Mouse (Mus musculus) stomach, embryonic 16.5 days (tissue): Measurements from ENCODE around the gene Efnb1. TPM values are rescaled to one million over a fixed set of nuclear protein-coding genes. Genes with fewer than 3 reads are reported as not detected.

Experiments
- ATAC-seq: fragments of 200-750 bp; cut with Nextera tagmentation; 2 replicates; pipeline ENCODE4 v1.8.0; 2017; ENCODE audit warnings: moderate number of reproducible peaks, moderate TSS enrichment; ENCODE audit not compliant: insufficient read depth, low FRiP score
- H3K27ac ChIP-seq: fragments of 300-500 bp; sonication (generic); 2 replicates; pipeline ENCODE4 v1.5.1; 2014; ENCODE audit warnings: low read length
- H3K27me3 ChIP-seq: fragments of 300-500 bp; sonication (generic); 2 replicates; pipeline ENCODE4 v1.6.1; 2014; ENCODE audit warnings: low read length, control low read depth, mixed read lengths; ENCODE audit not compliant: control insufficient read depth, insufficient read depth
- H3K36me3 ChIP-seq: fragments of 300-500 bp; sonication (generic); 2 replicates; pipeline ENCODE4 v1.6.1; 2014; ENCODE audit warnings: low read length; ENCODE audit not compliant: control insufficient read depth, insufficient read depth
- H3K4me1 ChIP-seq: fragments of 300-500 bp; sonication (generic); 2 replicates; pipeline ENCODE4 v1.6.1; 2014; ENCODE audit warnings: low read length, control low read depth, mixed read lengths; ENCODE audit not compliant: control insufficient read depth, insufficient read depth
- H3K4me2 ChIP-seq: fragments of 300-500 bp; sonication (generic); 2 replicates; pipeline ENCODE4 v1.6.1; 2014; ENCODE audit warnings: low read depth, low read length, mixed read lengths
- H3K4me3 ChIP-seq: fragments of 300-500 bp; sonication (generic); replicated peaks from 2 replicates; pipeline ENCODE4 v1.5.1; 2014; ENCODE audit warnings: mild to moderate bottlenecking, low read length
- H3K9ac ChIP-seq: fragments of 300-500 bp; sonication (generic); 2 replicates; pipeline ENCODE4 v1.6.1; 2014; ENCODE audit warnings: low read length
- H3K9me3 ChIP-seq: fragments of 300-500 bp; sonication (generic); replicated peaks from 2 replicates; pipeline ENCODE4 v1.6.1; 2016; ENCODE audit warnings: low read length, control low read depth; ENCODE audit not compliant: control insufficient read depth
- WGBS: fragments of 180-500 bp; shearing (Covaris S2); extraction: QIAGEN DNeasy Blood & Tissue Kit; methylation state at CpG from one replicate; pipeline ENCODE4 v1.1.7; 2014; 5-methylcytosine and 5-hydroxymethylcytosine counted together
- polyA plus RNA-seq: library from polyadenylated mRNA; unstranded; fragments of >200 nt; fragmentation: Nextera tagmentation; extraction: Ambion mirVana; gene quantifications from 2 replicates; pipeline ENCODE4 v1.2.1, GENCODE M21; 2015

Efnb1 gene
- polyA plus RNA-seq, 1 experiment from 2014 or later, result 18.9 TPM

DNA sequence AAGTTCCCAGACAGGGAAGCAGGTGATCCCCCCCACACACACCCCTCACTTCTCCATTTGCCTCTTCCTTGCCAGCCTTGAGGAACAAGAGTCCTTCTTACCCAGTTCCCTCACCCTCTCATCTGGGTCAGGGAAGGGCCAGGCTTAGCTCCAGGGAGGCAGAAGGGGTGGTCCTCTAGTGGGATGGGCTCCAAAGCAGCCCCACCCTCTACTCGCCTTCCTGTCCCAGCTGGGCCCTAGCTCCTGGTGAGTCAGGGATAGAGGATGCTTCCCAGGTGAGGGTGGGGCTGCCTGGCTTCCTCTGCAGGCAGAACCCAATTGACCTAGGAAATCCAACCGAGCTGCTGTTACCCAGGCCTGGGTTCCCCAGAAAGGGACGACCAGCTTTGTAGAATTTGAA lies 14.8 kb downstream of the Efnb1 start:
- Histone ChIP-seq H3K9me3 (no peaks in the 10 kb centered on the region), H3K4me2 (no peak overlapping the region), H3K4me1 (0 out of 2 replicates have a peak, but pooled peaks cover 13% of the 10 kb centered on the region), H3K9ac (no peak overlapping the region), H3K4me3 (no peak overlapping the region), H3K27me3 (peaks cover 3% of the 10 kb centered on the region; the same call in 1 of the 2 replicates), H3K27ac (0 out of 2 replicates have a peak overlapping the region, but pooled peaks have one; percentile 62), H3K36me3 (no peaks in the 10 kb centered on the region; the same call in 1 of the 2 replicates)
- ATAC-seq, result no peak
- WGBS, result 53% methylated on average over 3 of the region's 3 CpGs

DNA sequence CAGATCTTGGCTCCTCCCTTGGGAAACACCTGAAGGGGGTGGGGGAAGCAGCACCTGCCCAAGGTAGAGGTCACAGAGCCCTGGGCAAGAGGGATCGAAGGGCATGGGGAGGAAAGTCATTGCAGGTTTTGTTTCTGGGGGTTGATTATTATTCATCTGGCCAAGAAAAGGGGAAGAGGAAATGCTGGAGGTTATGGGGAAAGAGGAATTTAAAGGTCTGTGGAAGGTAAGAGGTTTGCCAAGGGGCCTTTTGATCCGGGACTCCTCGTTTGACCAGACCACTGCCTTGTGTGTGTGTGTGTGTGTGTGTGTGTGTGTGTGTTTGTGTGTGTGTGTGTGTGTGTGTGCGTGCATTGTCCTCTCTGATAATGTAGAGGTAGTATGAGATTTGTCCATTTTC lies 15.5 kb downstream of the Efnb1 start:
- H3K4me2 ChIP-seq, result no peak overlapping the region
- no peak overlapping the region for H3K4me3 ChIP-seq
- H3K9me3 ChIP-seq, result no peaks in the 10 kb centered on the region
- no peaks in the 10 kb centered on the region; the same call in 1 of the 2 replicates for H3K36me3 ChIP-seq
- H3K4me1 ChIP-seq, result 0 out of 2 replicates have a peak, but pooled peaks cover 13% of the 10 kb centered on the region
- no peak overlapping the region for H3K27ac ChIP-seq
- no peak for ATAC-seq
- peaks cover 3% of the 10 kb centered on the region; the same call in 1 of the 2 replicates for H3K27me3 ChIP-seq
- H3K9ac ChIP-seq, result no peak overlapping the region
- 67% methylated on average over 4 of the region's 4 CpGs for WGBS

DNA sequence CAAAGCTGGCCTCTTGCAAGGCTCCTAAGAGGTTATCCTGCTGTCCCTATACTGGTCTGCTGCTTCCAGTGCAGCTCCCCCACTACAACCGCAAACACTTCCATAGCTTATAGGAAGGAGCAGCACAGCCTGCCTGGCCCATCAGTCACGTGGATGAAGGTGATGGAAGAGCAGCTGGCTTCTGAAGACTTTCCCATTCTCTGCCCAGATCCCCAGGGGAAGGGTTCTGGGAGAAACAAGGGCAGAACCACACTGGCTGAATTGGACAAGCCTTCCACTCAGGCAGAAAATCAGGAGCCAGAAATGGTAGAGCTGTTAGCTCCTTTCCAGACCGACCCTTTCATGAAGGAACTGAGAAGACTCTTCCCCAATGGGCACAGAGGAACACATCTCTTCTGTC lies 16.2 kb downstream of the Efnb1 start:
- H3K36me3 ChIP-seq, result no peaks in the 10 kb centered on the region; the same call in 1 of the 2 replicates
- 52% methylated on average over 3 of the region's 3 CpGs for WGBS

DNA sequence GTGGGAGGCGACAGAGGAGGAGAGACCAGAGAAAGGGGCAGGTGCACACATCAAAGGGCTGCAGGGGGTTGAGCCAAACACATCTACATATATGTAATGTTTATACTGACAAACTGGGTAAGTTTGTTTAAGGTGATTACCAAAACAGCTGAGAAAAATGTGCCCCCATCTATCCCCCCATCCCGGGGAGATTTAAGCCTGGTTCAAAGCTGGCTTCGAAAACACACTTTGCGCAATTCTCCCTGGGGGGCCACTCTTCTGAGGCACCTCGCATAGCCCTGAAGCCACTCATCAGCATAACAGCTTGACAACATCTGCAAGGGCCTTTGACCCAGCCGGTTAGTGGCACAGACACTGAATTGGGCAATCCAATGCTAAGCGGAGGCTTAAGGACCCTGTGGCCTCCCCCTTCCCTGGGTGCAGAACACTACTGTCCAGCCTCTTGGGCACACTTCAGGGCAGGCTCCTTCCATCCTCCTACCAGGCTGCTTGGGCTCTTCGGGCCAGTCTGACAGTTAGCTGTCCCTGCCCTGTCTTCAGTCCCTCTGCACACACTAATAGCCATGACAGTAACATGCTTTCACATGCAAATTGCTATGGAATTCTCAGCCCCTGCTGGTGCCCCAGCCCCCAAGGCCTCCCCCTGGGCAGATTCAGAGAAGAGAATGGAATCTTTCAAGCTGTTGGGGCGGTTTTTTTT lies 16.8 kb downstream of the Efnb1 start:
- H3K4me3 ChIP-seq, result no peak overlapping the region
- WGBS, result 42% methylated on average over 9 of the region's 9 CpGs
- H3K27me3 ChIP-seq, result peaks cover 9% of the 10 kb centered on the region; the same call in 1 of the 2 replicates
- H3K4me1 ChIP-seq, result 0 out of 2 replicates have a peak, but pooled peaks cover 13% of the 10 kb centered on the region
- no peaks in the 10 kb centered on the region for H3K9me3 ChIP-seq
- no peak overlapping the region for H3K4me2 ChIP-seq
- no peak overlapping the region for H3K9ac ChIP-seq
- H3K27ac ChIP-seq, result no peak overlapping the region
- H3K36me3 ChIP-seq, result no peaks in the 10 kb centered on the region
- no peak for ATAC-seq

More for the DNA sequence above, 16.2 kb downstream of the Efnb1 start:
- Histone ChIP-seq H3K9ac (no peak overlapping the region), H3K4me1 (0 out of 2 replicates have a peak, but pooled peaks cover 13% of the 10 kb centered on the region), H3K9me3 (no peaks in the 10 kb centered on the region), H3K4me2 (no peak overlapping the region), H3K27me3 (peaks cover 9% of the 10 kb centered on the region; the same call in 1 of the 2 replicates), H3K4me3 (no peak overlapping the region), H3K27ac (no peak overlapping the region)
- no peak for ATAC-seq

DNA sequence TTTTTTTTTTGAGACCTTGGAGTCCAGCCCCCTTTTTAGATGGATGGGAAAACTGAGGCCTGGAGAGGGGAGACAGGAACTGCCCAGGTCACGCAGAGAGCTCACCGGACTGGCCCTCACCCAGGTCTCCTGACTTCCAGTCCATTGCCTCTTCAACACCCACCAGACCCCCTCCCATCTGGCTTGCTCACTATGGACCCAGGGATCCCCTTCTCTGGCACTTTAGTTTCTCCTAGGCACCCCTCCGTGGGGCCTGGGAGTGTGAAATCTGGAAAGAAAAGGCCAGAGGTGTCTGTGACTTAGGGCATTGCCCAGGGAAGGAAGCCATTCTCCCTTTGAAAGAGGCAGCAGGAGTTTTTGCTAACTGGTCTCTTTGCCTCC lies 17.3 kb downstream of the Efnb1 start:
- 52% methylated on average over 3 of the region's 3 CpGs for WGBS
- no peak for ATAC-seq
- no peak overlapping the region for H3K9ac ChIP-seq

DNA sequence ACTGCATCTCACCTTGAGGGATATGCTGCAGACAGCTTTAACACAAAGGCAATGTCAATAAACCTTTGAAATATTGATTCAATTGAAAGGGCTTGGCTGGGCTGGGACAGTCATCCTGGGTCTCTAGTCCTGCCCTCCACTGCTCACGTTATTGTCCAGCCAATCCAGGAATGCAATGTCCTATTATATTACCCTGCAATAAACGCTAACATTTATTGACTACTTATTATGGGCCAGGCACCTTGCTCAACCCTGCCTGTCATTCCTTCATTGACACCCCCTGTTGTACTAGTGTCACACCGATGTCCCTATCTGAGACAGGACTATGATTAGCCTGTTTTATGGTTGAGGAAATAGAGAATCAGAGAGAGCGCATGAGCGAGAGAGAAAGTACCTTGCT lies 18.4 kb downstream of the Efnb1 start:
- no peak overlapping the region for H3K9ac ChIP-seq
- no peak overlapping the region for H3K27ac ChIP-seq
- H3K4me2 ChIP-seq, result no peak overlapping the region
- H3K27me3 ChIP-seq, result peaks cover 9% of the 10 kb centered on the region; the same call in 1 of the 2 replicates
- WGBS, result 79% methylated on average over 5 of the region's 5 CpGs
- no peak for ATAC-seq
- no peaks in the 10 kb centered on the region for H3K36me3 ChIP-seq
- H3K4me3 ChIP-seq, result no peak overlapping the region
- H3K9me3 ChIP-seq, result no peaks in the 10 kb centered on the region
- 0 out of 2 replicates have a peak, but pooled peaks cover 9% of the 10 kb centered on the region for H3K4me1 ChIP-seq

More for the DNA sequence above, 17.3 kb downstream of the Efnb1 start:
- H3K36me3 ChIP-seq, result no peaks in the 10 kb centered on the region
- 0 out of 2 replicates have a peak, but pooled peaks cover 13% of the 10 kb centered on the region for H3K4me1 ChIP-seq
- H3K9me3 ChIP-seq, result no peaks in the 10 kb centered on the region
- H3K4me3 ChIP-seq, result no peak overlapping the region
- no peak overlapping the region for H3K27ac ChIP-seq
- no peak overlapping the region for H3K4me2 ChIP-seq
- H3K27me3 ChIP-seq, result peaks cover 9% of the 10 kb centered on the region; the same call in 1 of the 2 replicates

DNA sequence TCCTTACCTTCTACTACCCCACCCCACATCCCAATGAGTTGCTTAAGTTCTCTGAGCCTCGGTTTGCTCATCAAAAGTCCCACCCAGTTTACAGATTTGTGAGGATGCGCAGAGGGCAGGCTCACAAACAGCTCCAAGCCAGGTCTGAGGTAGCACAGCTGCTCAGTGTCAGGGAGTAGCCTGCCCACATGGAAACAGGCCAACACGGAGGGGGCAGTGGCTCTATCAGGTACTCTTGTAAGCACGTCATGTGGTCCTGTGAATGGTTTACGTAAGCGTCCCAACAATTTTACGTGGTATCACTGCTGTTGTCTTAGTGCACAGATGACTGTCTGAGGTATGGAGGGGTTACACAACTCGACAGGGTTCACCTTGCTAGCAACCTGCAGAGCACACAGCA lies 23.1 kb downstream of the Efnb1 start:
- no peak for ATAC-seq
- no peaks in the 10 kb centered on the region for H3K9me3 ChIP-seq
- peaks cover 22% of the 10 kb centered on the region for H3K27me3 ChIP-seq
- WGBS, result 76% methylated on average over 8 of the region's 8 CpGs
- H3K36me3 ChIP-seq, result no peaks in the 10 kb centered on the region
- H3K27ac ChIP-seq, result no peak overlapping the region
- H3K4me3 ChIP-seq, result no peak overlapping the region
- H3K4me1 ChIP-seq, result no peaks in the 10 kb centered on the region
- no peak overlapping the region for H3K9ac ChIP-seq
- no peak overlapping the region for H3K4me2 ChIP-seq

DNA sequence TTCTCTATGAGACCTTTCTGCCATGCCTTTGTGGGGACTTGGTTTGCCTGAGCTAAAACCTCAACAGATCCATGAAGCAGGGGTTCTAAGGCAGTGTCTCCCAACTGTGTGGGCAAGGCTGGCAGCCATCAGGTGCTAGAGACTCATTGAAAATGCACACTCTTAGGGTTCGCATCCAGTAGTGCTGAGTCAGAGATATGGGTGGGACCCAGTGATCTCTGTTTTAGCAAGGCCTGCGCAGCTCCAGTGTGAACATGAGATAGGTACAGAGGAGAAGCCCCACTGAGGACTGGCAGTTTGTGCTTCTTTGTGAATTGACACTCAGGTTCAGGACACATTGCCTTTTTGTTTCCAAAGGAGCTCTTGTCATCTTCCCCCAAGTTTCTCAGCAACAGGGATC lies 28.2 kb downstream of the Efnb1 start:
- Histone ChIP-seq H3K27me3 (peaks cover 18% of the 10 kb centered on the region), H3K4me3 (no peak overlapping the region), H3K36me3 (no peaks in the 10 kb centered on the region), H3K9me3 (no peaks in the 10 kb centered on the region), H3K4me2 (no peak overlapping the region), H3K4me1 (no peaks in the 10 kb centered on the region), H3K9ac (no peak overlapping the region), H3K27ac (no peak overlapping the region)
- 79% methylated on average over 2 of the region's 2 CpGs for WGBS
- no peak for ATAC-seq

DNA sequence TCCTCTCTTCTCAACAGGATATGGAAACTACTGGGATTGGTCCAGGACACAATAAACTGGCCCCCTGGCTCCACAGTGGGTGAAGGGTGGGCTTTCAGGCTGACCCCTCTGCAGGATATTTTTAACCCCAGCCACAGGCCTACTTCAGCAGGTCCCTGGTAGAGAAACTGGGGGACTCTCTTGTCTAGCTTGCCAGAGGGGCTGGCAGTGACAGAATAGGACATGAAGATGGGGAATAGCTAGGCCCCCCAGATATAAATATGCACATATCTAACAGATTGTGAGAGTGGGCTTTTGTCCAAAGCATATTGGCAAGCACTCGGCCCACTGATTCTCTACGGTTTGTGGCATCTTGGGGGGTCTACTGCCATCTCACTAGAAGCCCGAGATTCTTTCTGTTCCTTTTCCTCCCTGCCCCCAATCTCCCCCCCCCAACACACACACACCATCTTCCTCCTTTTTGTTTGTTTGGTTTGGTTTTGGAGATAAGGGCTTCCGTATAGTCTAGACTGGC lies 29.0 kb downstream of the Efnb1 start:
- WGBS, result 61% methylated on average over 4 of the region's 4 CpGs
- Histone ChIP-seq H3K4me2 (no peak overlapping the region), H3K4me3 (no peak overlapping the region), H3K9ac (no peak overlapping the region), H3K36me3 (no peaks in the 10 kb centered on the region), H3K27me3 (peaks cover 24% of the 10 kb centered on the region), H3K9me3 (no peaks in the 10 kb centered on the region), H3K4me1 (no peaks in the 10 kb centered on the region), H3K27ac (no peak overlapping the region)
- no peak for ATAC-seq
